Mouse (Mus musculus) inflammation-experienced regulatory T-cells (primary cell): ENCODE results near the gene Slco1b2. TPM values are rescaled to one million over a fixed set of nuclear protein-coding genes. Genes with fewer than 3 reads are reported as not detected.

Experiments used
- polyA plus RNA-seq, 2 experiments: library from polyadenylated mRNA; unstranded; fragments of 100-300 nt; shearing (Covaris generic); gene quantifications; one replicate each; pipeline ENCODE4 v1.2.1; 2017

The Slco1b2 gene
- under 1 TPM in 1 of 2 experiments, not detected in 1; 0.18 TPM for polyA plus RNA-seq

DNA sequence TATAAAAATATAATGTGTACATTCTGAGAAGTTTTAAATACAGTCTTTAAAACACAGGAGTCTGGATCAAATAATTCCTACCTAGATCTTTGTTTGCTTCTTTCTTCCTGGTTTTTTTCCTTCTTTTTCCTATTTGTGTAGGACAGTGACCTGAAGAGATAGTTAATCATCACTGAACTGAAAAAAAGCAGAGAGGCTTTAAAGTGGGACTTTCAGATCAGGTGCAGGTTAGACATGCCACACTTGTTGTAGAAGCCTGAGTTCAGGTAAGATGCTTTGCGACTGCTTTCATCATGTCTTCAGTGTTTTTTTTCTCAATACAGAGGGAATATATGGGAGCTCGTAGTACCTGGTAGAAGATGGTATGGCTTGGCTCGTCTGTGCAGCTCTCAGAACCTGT is at the start of gene Slco1b2:
TSS of gene Slco1b2 (plus strand) at position 228 of the 400 bp plus-strand sequence.

Other genes with a start within 250 kb of the Slco1b2 start
- gene Slco1c1, start 105.2 kb upstream of the Slco1b2 start, polyA plus RNA-seq: under 1 TPM in 1 of 2 experiments, not detected in 1; 0.54 TPM
- under 1 TPM in 1 of 2 experiments, not detected in 1; 0.56 TPM for gene Gm5724, start 144.3 kb downstream of the Slco1b2 start, polyA plus RNA-seq
- 1 to 10 TPM in 1 of 2 experiments, under 1 TPM in 1; 0.14 to 1.4 TPM for gene Slco1a4, start 226.7 kb downstream of the Slco1b2 start, polyA plus RNA-seq